ENCODE assay signal across 14 mouse cellular contexts in the genomic region with DNA sequence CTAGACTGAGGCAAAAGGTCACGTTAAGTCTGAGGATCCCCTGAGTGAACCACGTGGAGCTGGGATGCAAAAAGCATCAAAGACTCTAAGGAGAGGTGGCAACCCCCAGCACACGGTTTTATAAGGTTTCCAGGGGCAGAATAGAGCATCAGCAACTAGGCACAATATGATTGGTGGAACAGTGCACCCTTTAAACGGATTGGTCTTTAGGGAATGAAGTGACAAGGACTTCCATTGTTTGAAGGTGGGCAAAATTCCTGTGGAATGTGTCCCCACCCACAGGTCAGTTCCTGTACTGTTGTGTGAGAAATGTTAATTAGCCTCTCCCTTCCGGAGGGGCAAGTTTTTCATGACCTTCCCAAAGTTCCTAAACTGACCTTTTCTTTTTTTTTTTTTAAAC. TPM values are rescaled to one million over a fixed set of nuclear protein-coding genes. Genes with fewer than 3 reads are reported as not detected.
"Had no signal": no experiment of that assay in that cellular context is flagged by ENCODE, and none has a peak within 500 bp of the region (broad histone marks: within the 10 kb centered on the region; RNA-seq: fewer than 3 reads in every experiment).

No protein-coding gene starts in this region.

- H3K4me1 ChIP-seq: lung, embryonic 15.5 days; megakaryocyte, embryonic 14.5 days; midbrain, embryonic 13.5 days; midbrain, embryonic 15.5 days; neural tube, embryonic 12.5 days; stomach, embryonic 15.5 days had no signal

- DNase-seq: lung, adult 18-20 months; lung, postnatal 14 days; lung, postnatal 36 days; right cerebral cortex, postnatal 14 days; thymus, adult 2 months; thymus, postnatal 36 days had no signal

- H3K4me3 ChIP-seq: lung, embryonic 15.5 days; megakaryocyte, embryonic 14.5 days; midbrain, embryonic 13.5 days; midbrain, embryonic 15.5 days; neural tube, embryonic 12.5 days; stomach, embryonic 15.5 days had no signal

RNA-seq across cellular contexts. Expression of gene Plxnb3, which starts 17.7 kb away (rescaled TPM):
- polyA plus RNA-seq: midbrain, embryonic 11.5 days had no signal

RNA-seq across cellular contexts. Expression of gene Srpk3, which starts 35.1 kb away (rescaled TPM):
- total RNA-seq: megakaryocyte progenitor cell, adult 5-6 weeks had no signal
